Mouse (Mus musculus) gastrocnemius, postnatal 4 days (tissue): ENCODE data around the gene Znhit6. TPM values are rescaled to one million over a fixed set of nuclear protein-coding genes. Genes with fewer than 3 reads are reported as not detected.

Experiments
- DNase-seq, 2 experiments: peaks; one replicate each; pipeline ENCODE4 v3.0.0; 2021 to 2022; ENCODE audit warnings: low spot score in 2 of 2, mixed read lengths in 2 of 2
- total RNA-seq, 2 experiments: library from RNA; stranded (reverse); gene quantifications; 2 replicates each; pipeline ENCODE4 v1.2.3; 2021

The Znhit6 gene
- total RNA-seq, 2 experiments from 2014 or later = 18.3 to 19.2 TPM

DNA sequence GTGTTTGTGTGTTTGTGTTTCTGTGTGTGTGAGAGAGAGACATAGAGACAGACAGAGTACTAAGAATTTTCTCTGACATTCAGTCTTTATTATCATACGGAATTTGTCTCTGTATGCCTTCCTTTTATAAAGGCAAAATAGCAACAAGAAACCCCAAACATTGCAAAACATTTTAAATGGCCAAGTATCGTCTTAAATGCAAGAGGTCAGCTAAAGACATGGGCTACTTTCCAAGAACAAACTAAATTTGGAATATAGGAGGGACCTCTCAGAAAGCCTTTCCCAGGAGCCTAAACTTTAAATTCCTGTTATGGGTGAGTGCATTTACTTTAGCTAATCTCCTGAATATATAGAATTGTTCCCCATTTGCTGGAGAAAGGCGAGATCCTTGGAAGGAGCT lies 65.9 kb downstream of the Znhit6 start:
- DNase-seq = no peak

DNA sequence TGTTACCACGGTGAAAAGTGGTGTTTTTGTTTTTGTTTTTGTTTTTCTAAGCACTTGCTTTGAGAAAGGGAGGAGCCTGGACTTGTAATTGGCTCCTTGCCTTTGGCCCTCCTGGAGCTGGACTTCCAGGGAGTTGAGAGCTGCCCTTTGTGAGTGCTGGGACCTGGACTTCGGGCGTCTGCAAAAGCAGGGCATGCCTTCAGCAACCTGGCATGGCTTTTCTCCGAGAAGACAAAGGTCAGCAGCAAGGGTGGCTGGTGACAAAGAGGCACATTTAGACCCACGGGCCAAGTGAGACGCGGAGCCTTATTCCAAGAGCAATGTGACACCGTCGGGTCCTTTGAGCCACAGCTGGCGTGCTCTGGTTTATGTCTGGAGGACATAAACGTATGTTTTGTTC lies 66.9 kb downstream of the Znhit6 start:
- DNase-seq = no peak

GRCm38 (mm10) chr3:145645463-145645862 lies 69.5 kb downstream of the Znhit6 start:
- no peak for DNase-seq

DNA sequence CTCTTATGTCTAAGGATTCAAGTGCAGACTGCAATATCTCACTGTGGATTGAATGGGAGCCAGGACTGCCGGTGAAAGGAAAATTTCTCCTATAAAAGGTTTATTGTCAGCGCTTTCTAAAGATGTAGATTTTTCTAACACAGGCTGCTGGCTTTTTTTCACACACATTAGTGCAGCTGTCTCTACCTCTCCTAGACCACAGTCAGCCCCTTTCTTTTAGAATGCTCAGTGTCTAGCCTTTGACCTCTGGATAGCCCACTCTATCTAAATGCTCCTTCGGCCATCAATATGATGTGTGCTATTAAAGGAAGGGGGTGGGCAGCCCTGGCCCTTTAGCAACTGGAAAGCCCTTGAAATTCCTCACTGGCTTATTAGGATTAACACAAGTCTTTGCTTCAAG lies 70.0 kb downstream of the Znhit6 start:
- DNase-seq = no peak

DNA sequence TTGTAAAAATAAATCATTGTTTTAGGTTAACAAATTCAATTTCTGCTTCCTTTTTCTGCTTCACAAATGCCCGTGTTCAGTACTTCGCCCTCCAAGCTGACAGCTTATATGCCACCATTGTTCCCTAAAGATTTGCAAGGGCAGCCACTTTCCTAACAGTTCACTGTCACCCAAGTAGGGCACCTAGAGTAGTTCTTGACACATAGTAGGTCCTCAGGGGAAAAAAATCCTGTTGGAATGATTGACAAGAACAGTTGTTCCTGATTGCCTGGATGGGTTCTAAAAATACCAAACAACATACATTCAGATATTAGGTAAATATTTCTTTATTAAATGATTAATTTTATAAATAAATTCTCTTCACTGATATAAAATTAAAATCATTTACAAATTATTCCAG lies 70.7 kb downstream of the Znhit6 start:
- no peak for DNase-seq

GRCm38 (mm10) chr3:145647416-145647815 lies 71.4 kb downstream of the Znhit6 start:
- DNase-seq = no peak

DNA sequence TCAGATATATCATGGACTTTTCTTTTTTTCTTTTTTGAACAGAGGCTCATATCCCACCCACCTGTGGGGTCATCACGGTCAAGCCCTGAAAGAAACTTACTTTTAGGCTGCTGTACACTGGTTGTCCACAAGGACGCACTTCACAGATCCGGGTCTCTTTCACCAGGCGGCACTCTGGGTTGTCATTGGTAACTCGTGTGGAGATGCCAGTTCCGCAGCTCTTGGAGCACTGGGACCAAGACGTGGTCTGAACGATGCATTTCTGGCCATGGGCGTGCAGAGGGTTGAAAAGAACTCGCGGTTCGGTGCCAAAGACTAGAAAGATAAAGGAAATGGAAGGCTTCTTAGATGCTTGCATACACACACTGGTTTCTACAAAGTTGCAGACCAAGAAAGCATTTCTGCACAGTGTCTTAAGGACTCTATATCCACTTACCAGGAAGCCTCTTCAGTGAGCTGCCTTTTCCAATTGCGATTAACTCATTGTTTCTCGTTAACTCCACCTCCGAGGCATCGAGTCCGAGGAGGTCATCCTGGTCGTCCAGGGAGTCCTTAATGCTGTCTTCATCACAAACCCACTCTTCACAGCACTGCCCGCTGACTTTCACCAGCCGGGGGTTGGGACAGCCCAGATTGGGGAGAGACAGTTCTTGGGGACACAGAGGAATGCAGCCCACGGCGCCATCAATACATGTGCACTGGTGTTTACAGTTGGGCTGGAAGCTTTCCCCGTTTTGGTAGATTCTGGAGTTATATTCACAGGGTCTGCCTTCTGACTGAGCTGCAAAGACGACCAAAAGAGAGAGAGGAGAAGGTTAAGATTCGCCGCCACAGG lies 72.3 kb downstream of the Znhit6 start:
- peak in 1 of 2 experiments; percentile 30 for DNase-seq

- DNase-seq = peak; percentile 52 to 73
Measured at GRCm38 (mm10) chr3:145648991-145649851, 73.2 kb downstream of the Znhit6 start.

GRCm38 (mm10) chr3:145649852-145650202 lies 73.8 kb downstream of the Znhit6 start, which contains the start of gene Ccn1:
Ccn1 (minus strand) TSS chr3:145649981.
- DNase-seq = peak; percentile 76 to 87

DNA sequence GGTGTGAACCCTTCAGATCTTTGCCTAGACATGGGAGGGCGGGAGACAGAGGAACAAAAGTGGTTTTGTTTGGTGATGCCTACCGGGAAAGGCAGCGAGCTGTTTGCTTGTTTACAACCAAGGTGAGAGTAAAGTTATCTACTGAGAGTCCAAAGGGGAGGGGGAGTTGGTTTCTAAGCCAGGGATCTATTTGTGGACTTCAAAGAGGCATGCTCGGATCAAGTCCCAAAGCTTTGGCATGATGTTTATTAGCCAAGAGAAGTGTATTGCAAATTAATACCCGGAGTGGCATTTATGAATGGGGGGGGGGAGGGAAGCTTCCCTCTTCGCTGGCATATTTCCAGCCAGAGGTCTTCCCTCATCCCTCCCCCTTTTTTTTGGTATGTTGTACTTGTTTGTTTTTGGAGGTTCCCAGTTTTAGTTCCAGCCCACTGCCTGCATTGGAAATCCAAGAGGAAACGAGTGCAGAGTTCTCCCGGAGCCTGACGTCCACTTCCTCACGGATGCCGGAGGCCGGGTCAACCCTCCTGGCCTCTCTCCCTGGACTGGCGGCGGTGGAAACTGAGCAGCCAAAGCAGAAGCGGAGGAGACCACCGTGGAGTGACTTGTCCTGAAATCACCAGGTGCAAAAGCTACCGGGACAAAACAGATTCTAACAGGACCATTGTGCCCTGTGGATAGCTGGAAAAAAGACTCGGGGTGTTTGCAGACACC lies 74.5 kb downstream of the Znhit6 start:
- peak in 1 of 2 experiments; percentile 66 for DNase-seq

GRCm38 (mm10) chr3:145651029-145651977 lies 75.3 kb downstream of the Znhit6 start:
- DNase-seq = no peak

GRCm38 (mm10) chr3:145651978-145652321 lies 75.9 kb downstream of the Znhit6 start:
- no peak for DNase-seq

GRCm38 (mm10) chr3:145652322-145653131 lies 76.5 kb downstream of the Znhit6 start:
- peak in 1 of 2 experiments; percentile 39 for DNase-seq

- peak; percentile 70 to 83 for DNase-seq
Measured at GRCm38 (mm10) chr3:145653191-145653940, 77.4 kb downstream of the Znhit6 start.

- no peak for DNase-seq
Measured at GRCm38 (mm10) chr3:145654028-145654427, 78.0 kb downstream of the Znhit6 start.
